10 mouse cellular contexts compared by ENCODE assay signal in the genomic region with DNA sequence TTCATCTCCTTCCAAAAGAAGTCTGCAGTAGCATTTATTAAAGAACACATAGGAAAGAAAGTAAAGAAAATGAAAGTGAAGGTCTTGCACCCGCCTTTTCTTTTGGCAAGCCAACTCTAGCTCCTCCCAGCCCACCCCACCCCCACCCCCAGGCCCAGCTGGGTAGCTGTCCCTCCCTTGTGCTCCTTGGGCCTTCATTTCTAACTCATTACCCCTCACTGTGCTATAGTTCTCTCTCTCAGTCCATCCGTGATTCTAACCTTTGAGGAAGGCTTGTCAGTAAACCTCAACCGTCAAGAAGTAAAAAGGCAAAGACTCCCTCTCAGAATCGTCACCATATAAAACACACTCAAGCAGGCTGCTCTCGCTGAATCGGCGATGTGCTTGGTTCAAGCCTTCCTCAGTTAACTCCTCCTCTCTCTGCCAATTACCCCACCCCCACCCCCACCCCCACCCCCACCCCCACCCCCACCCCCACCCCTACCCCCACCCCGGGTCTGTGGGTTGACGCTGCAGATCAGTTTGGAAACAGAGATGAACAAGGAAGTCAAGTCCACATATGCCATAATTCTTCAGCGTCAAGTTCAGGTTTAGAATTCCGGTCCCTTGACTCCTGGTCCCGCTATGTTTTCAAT. TPM values are rescaled to one million over a fixed set of nuclear protein-coding genes. Genes with fewer than 3 reads are reported as not detected.
DNase-seq lines count a peak whose midpoint lies in the region; ATAC-seq and TF ChIP-seq lines count a peak whose summit lies in the region.
"Had no signal": no experiment of that assay in that cellular context is flagged by ENCODE, and none has a peak within 500 bp of the region (broad histone marks: within the 10 kb centered on the region; RNA-seq: fewer than 3 reads in every experiment).

No protein-coding gene starts in this region.

- no peaks in the 10 kb centered on the region for H3K36me3 ChIP-seq in heart, embryonic 10.5 days
- no peaks in the 10 kb centered on the region for H3K36me3 ChIP-seq in CH12.LX (replicated peaks in 1 of 2; ENCODE audit: control insufficient read depth in 1 of 2, insufficient read depth in 1 of 2, low read length in 1 of 2)
- H3K36me3 ChIP-seq in forebrain, postnatal 0 days (ENCODE audit: insufficient read depth): no peaks in the 10 kb centered on the region
- no peaks in the 10 kb centered on the region for H3K36me3 ChIP-seq in liver, embryonic 16.5 days (ENCODE audit: control insufficient read depth, insufficient read depth)

- no peak for TF ChIP-seq RAD21 in CH12.LX (IDR thresholded peaks at IDR 0.05; ENCODE audit: low read depth, low read length)

- peak; percentile 25 for ATAC-seq in forebrain, postnatal 0 days
- ATAC-seq in liver, embryonic 16.5 days (ENCODE audit: low read depth): no peak

- peak overlapping the region; percentile 53; the same call in 1 of the 2 replicates for H3K9ac ChIP-seq in CH12.LX (ENCODE audit: insufficient read depth, low read depth)
- H3K9ac ChIP-seq in forebrain, postnatal 0 days: no peak overlapping the region
- no peak overlapping the region for H3K9ac ChIP-seq in liver, embryonic 16.5 days (ENCODE audit: low read depth, low read length)

- no peak for DNase-seq in heart, embryonic 10.5 days (ENCODE audit: low spot score)
- DNase-seq in heart, postnatal 14 days: no peak
- no peak for DNase-seq in CH12.LX (ENCODE audit: extremely low read depth)
- no peak for DNase-seq in forebrain, postnatal 0 days
- DNase-seq in urinary bladder, postnatal 36 days (ENCODE audit: low spot score in 2 of 2): no peak
- DNase-seq in urinary bladder, adult 18-20 months (ENCODE audit: low spot score in 2 of 2): no peak
- DNase-seq in ovary, postnatal 36 days (ENCODE audit: low spot score): no peak
- DNase-seq: cerebellum, postnatal 36 days; thymus, postnatal 4 days had no signal

- H3K4me2 ChIP-seq in CH12.LX (ENCODE audit: insufficient read depth, low read depth, poor library complexity, severe bottlenecking): peak overlapping the region; percentile 91; the same call in 1 of the 2 replicates
- H3K4me2 ChIP-seq in forebrain, postnatal 0 days (ENCODE audit: low read depth): peak overlapping the region; percentile 29
- H3K4me2 ChIP-seq in liver, embryonic 16.5 days (ENCODE audit: low read depth, low read length): peak overlapping the region; percentile 47

- no peaks in the 10 kb centered on the region for H3K4me1 ChIP-seq in heart, embryonic 10.5 days
- H3K4me1 ChIP-seq in CH12.LX (ENCODE audit: control insufficient read depth in 1 of 2, insufficient read depth in 2 of 2): peaks cover 14 to 42% of the 10 kb centered on the region in 2 experiments
- peaks cover 5% of the 10 kb centered on the region; the same call in 1 of the 2 replicates for H3K4me1 ChIP-seq in forebrain, postnatal 0 days (ENCODE audit: insufficient read depth)
- no peaks in the 10 kb centered on the region for H3K4me1 ChIP-seq in liver, embryonic 16.5 days (ENCODE audit: control insufficient read depth, low read depth, low read length)

- in situ Hi-C loops in CH12.LX (cut with MboI; ENCODE audit: low pct_ligation_motif_present, low pct_unique_long_range_greater_than_20kb, low sequenced_read_pairs): no loop called here

- no peaks in the 10 kb centered on the region for H3K9me3 ChIP-seq in heart, embryonic 10.5 days
- no peaks in the 10 kb centered on the region for H3K9me3 ChIP-seq in CH12.LX (replicated peaks; ENCODE audit: low read length)
- H3K9me3 ChIP-seq in forebrain, postnatal 0 days (ENCODE audit: low read length): no peaks in the 10 kb centered on the region
- H3K9me3 ChIP-seq in liver, embryonic 16.5 days (replicated peaks; ENCODE audit: control insufficient read depth, low read length): no peaks in the 10 kb centered on the region

- no peak for TF ChIP-seq EP300 in CH12.LX (IDR thresholded peaks at IDR 0.05; ENCODE audit: low read length)

- no peaks in the 10 kb centered on the region; the same call in 1 of the 2 replicates for H3K79me2 ChIP-seq in CH12.LX (replicated peaks; ENCODE audit: control insufficient read depth, extremely low read depth, insufficient read depth, poor library complexity, severe bottlenecking)

- dilution Hi-C loops in CH12.LX (cut with MboI; ENCODE audit: extremely low pct_ligation_motif_present, extremely low pct_unique_long_range_greater_than_20kb, low sequenced_read_pairs): no loop called here

- TF ChIP-seq CTCF in CH12.LX (conservative IDR thresholded peaks at IDR 0.05 in 1 of 2, IDR thresholded peaks at IDR 0.05 in 1 of 2; ENCODE audit: low read depth in 2 of 2, low read length in 2 of 2): no peak
- no peak for TF ChIP-seq CTCF in forebrain, postnatal 0 days (IDR thresholded peaks at IDR 0.05; ENCODE audit: low read depth)

- peak overlapping the region; percentile 8; the same call in 1 of the 2 replicates for H3K27ac ChIP-seq in heart, embryonic 10.5 days
- no peak overlapping the region for H3K27ac ChIP-seq in CH12.LX (ENCODE audit: insufficient read depth, low read depth)
- no peak overlapping the region for H3K27ac ChIP-seq in forebrain, postnatal 0 days (ENCODE audit: low read depth, low read length)
- H3K27ac ChIP-seq in liver, embryonic 16.5 days (ENCODE audit: low read length): no peak overlapping the region

- no peak for TF ChIP-seq POLR2A in CH12.LX (IDR thresholded peaks at IDR 0.05; ENCODE audit: low read depth, low read length)

- WGBS in heart, embryonic 10.5 days: 21% methylated on average over 12 of the region's 12 CpGs
- WGBS in forebrain, postnatal 0 days: 3% methylated on average over 12 of the region's 12 CpGs
- WGBS in liver, embryonic 16.5 days (ENCODE audit: insufficient replicate concordance): 17% methylated on average over 12 of the region's 12 CpGs

- intact Hi-C loops in heart, postnatal 14 days (cut with DNase I): no loop called here

- no peaks in the 10 kb centered on the region for H3K27me3 ChIP-seq in heart, embryonic 10.5 days (ENCODE audit: insufficient read depth, poor library complexity, severe bottlenecking)
- no peaks in the 10 kb centered on the region for H3K27me3 ChIP-seq in CH12.LX (replicated peaks)
- H3K27me3 ChIP-seq in forebrain, postnatal 0 days (ENCODE audit: insufficient read depth, low read length): no peaks in the 10 kb centered on the region
- no peaks in the 10 kb centered on the region for H3K27me3 ChIP-seq in liver, embryonic 16.5 days (ENCODE audit: control insufficient read depth, insufficient read depth, low read depth, low read length)

- peak overlapping the region; percentile 40 for H3K4me3 ChIP-seq in heart, embryonic 10.5 days
- no peak overlapping the region for H3K4me3 ChIP-seq in CH12.LX (replicated peaks in 1 of 3; ENCODE audit: low read depth in 2 of 3, low read length in 2 of 3, poor library complexity in 1 of 3)
- no peak overlapping the region for H3K4me3 ChIP-seq in forebrain, postnatal 0 days (ENCODE audit: low read depth, low read length)
- no peak overlapping the region for H3K4me3 ChIP-seq in liver, embryonic 16.5 days (ENCODE audit: low read depth, low read length)

TF ChIP-seq in CH12.LX, 34 proteins besides CTCF, POLR2A, EP300 and RAD21:
- TF ChIP-seq BHLHE40 (IDR thresholded peaks at IDR 0.05; ENCODE audit: low read depth, low read length) (no peak), E2F4 (IDR thresholded peaks at IDR 0.05; ENCODE audit: insufficient replicate concordance, low read depth, low read length) (no peak), POLR2AphosphoS2 (IDR thresholded peaks at IDR 0.05; ENCODE audit: low read depth, low read length) (no peak), SMC3 (IDR thresholded peaks at IDR 0.05; ENCODE audit: low read depth, low read length) (no peak), NELFE (IDR thresholded peaks at IDR 0.05; ENCODE audit: low read depth, low read length) (no peak), ZMIZ1 (IDR thresholded peaks at IDR 0.05; ENCODE audit: low read depth, low read length) (no peak), USF1 (IDR thresholded peaks at IDR 0.05; ENCODE audit: low read depth, low read length) (no peak), KAT2A (IDR thresholded peaks at IDR 0.05; ENCODE audit: insufficient replicate concordance, low read length) (no peak), MYC (IDR thresholded peaks at IDR 0.05; ENCODE audit: low read depth, low read length) (no peak), CHD1 (IDR thresholded peaks at IDR 0.05; ENCODE audit: low read depth, low read length) (no peak), GABPA (IDR thresholded peaks at IDR 0.05; ENCODE audit: insufficient replicate concordance, low read depth, low read length) (no peak), TBP (conservative IDR thresholded peaks at IDR 0.05; ENCODE audit: low read depth, low read length) (no peak), MEF2A (IDR thresholded peaks at IDR 0.05; ENCODE audit: borderline replicate concordance, low read depth, low read length) (no peak), ZC3H11A (IDR thresholded peaks at IDR 0.05; ENCODE audit: low read depth, low read length) (no peak), UBTF (IDR thresholded peaks at IDR 0.05; ENCODE audit: low read depth, low read length) (no peak), NRF1 (IDR thresholded peaks at IDR 0.05; ENCODE audit: low read depth, low read length) (no peak), MAX (IDR thresholded peaks at IDR 0.05; ENCODE audit: low read length) (no peak), IRF4 (IDR thresholded peaks at IDR 0.05; ENCODE audit: low read depth, low read length) (no peak), MAZ (IDR thresholded peaks at IDR 0.05; ENCODE audit: low read depth, low read length) (no peak), ETS1 (conservative IDR thresholded peaks at IDR 0.05; ENCODE audit: low read depth, low read length) (no peak)

RNA-seq across cellular contexts. Expression of gene Slc1a3, which starts 5.9 kb away (rescaled TPM):
- polyA plus RNA-seq in heart, embryonic 10.5 days (2016; fragmentation: Nextera tagmentation; extraction: Ambion mirVana): 26.2 and 33.4 TPM in 2 replicates
- total RNA-seq in heart, postnatal 14 days (2021): 1 to 10 TPM; 1.9 to 3.2 TPM
- total RNA-seq in CH12.LX (2012; rRNA removed): 9.9 and 12.6 TPM in 2 replicates
- 6.5 and 8.2 TPM in 2 replicates for total RNA-seq in CH12.LX (2014; rRNA removed)
- polyA plus RNA-seq in CH12.LX (2012; ENCODE audit: insufficient read length, low read depth): 3.7 and 4.5 TPM in 2 replicates
- 210 and 234 TPM in 2 replicates for total RNA-seq in forebrain, postnatal 0 days (2014; rRNA removed)
- 147 and 192 TPM in 2 replicates for polyA plus RNA-seq in forebrain, postnatal 0 days (2015; fragmentation: Nextera tagmentation; extraction: Ambion mirVana)
- 0.18 and 0.47 TPM in 2 replicates for polyA plus RNA-seq in liver, embryonic 16.5 days (2015; fragmentation: Nextera tagmentation; extraction: Ambion mirVana)

Comparison
In these comparisons a context has a peak if more than half of its experiments do, and no peak if none do; other contexts are left out.
1. H3K4me2 ChIP-seq: peak in every context shown above with its lines; median percentile 91 in CH12.LX; 47 in liver, embryonic 16.5 days; 29 in forebrain, postnatal 0 days.